Mouse (Mus musculus) liver, embryonic 14.5 days (tissue): Measurements from ENCODE around the gene Olfr1126. TPM values are rescaled to one million over a fixed set of nuclear protein-coding genes. Genes with fewer than 3 reads are reported as not detected.
"Not testable (repeated sequence)": the region's sequence is repeated elsewhere in the genome, so short reads cannot be mapped to it uniquely, and the experiment has no call there.

Experiments used
- ATAC-seq: fragments of 200-750 bp; cut with Nextera tagmentation; 2 replicates; pipeline ENCODE4 v1.8.0; 2017; ENCODE audit warnings: moderate number of reproducible peaks, mild to moderate bottlenecking, moderate library complexity; ENCODE audit not compliant: insufficient read depth
- DNase-seq, 3 experiments: peaks; one replicate each; pipeline ENCODE4 v3.0.0-alpha.2; 2012 to 2013; ENCODE audit warnings: low read depth in 3 of 3, low spot score in 3 of 3
- H3K27ac ChIP-seq: fragments of 300-500 bp; sonication (generic); 2 replicates; pipeline ENCODE4 v1.5.1; 2014; ENCODE audit warnings: moderate library complexity, mild to moderate bottlenecking, control low read depth, inconsistent platforms
- H3K27me3 ChIP-seq: fragments of 300-500 bp; sonication (generic); 2 replicates; pipeline ENCODE4 v1.6.1; 2014; ENCODE audit warnings: mild to moderate bottlenecking, low read length, moderate library complexity; ENCODE audit not compliant: control insufficient read depth, insufficient read depth
- H3K36me3 ChIP-seq: fragments of 300-500 bp; sonication (generic); replicated peaks from 2 replicates; pipeline ENCODE4 v1.6.1; 2014; ENCODE audit warnings: low read depth; ENCODE audit not compliant: control insufficient read depth, insufficient read depth
- H3K4me1 ChIP-seq, 2 experiments: fragments of 200-500 bp in 1 of 2; fragments of 300-500 bp in 1 of 2; sonication (generic) in 1 of 2; replicated peaks; 2 replicates each; pipeline ENCODE4 v1.6.1; 2012 to 2014; ENCODE audit warnings: antibody characterized with exemption in 1 of 2, inconsistent platforms in 1 of 2, low read length in 1 of 2; ENCODE audit not compliant: control insufficient read depth in 2 of 2, insufficient read depth in 2 of 2
- H3K4me2 ChIP-seq: fragments of 300-500 bp; sonication (generic); 2 replicates; pipeline ENCODE4 v1.6.1; 2014; ENCODE audit warnings: low read depth, mild to moderate bottlenecking, control low read depth, moderate library complexity
- H3K4me3 ChIP-seq, 2 experiments: fragments of 200-500 bp in 1 of 2; fragments of 300-500 bp in 1 of 2; sonication (generic) in 1 of 2; 2 replicates each; pipeline ENCODE4 v1.5.1; 2012 to 2014; ENCODE audit warnings: low read depth in 2 of 2, low read length in 2 of 2, mild to moderate bottlenecking in 2 of 2, control low read depth in 1 of 2, inconsistent platforms in 1 of 2, moderate library complexity in 1 of 2; ENCODE audit not compliant: insufficient read depth in 1 of 2
- H3K9ac ChIP-seq: fragments of 300-500 bp; sonication (generic); replicated peaks from 2 replicates; pipeline ENCODE4 v1.6.1; 2014; ENCODE audit warnings: mild to moderate bottlenecking, control low read depth, moderate library complexity
- H3K9me3 ChIP-seq: fragments of 300-500 bp; sonication (generic); 2 replicates; pipeline ENCODE4 v1.6.1; 2016; ENCODE audit warnings: low read length, mixed read lengths; ENCODE audit not compliant: control insufficient read depth
- CTCF ChIP-seq: IDR thresholded peaks from 2 replicates; pipeline ENCODE4 v1.5.1; 2016; ENCODE audit warnings: antibody characterized with exemption, low read depth, control low read depth
- EP300 ChIP-seq: IDR thresholded peaks from 2 replicates; pipeline ENCODE4 v1.6.1; 2016; ENCODE audit warnings: antibody characterized with exemption, low read depth
- WGBS: fragments of 180-500 bp; shearing (Covaris S2); extraction: QIAGEN DNeasy Blood & Tissue Kit; methylation state at CpG from one replicate; pipeline ENCODE4 v1.1.7; 2014; ENCODE audit not compliant: insufficient replicate concordance; 5-methylcytosine and 5-hydroxymethylcytosine counted together
- polyA plus RNA-seq, 2 experiments: library from polyadenylated mRNA; depleted of rRNA in 1 of 2; stranded (reverse) in 1 of 2; unstranded in 1 of 2; fragments of >200 nt; fragmentation: Nextera tagmentation in 1 of 2; extraction: Ambion mirVana in 1 of 2; gene quantifications; 2 replicates each; pipeline versions ENCODE4 v1.2.1 to v1.2.3; 2012 to 2014

The Olfr1126 gene
- polyA plus RNA-seq, 2 experiments: not detected

- Histone ChIP-seq H3K4me3 (no peak overlapping the region), H3K9me3 (no peaks in the 10 kb centered on the region), H3K4me2 (no peak overlapping the region), H3K36me3 (no peaks in the 10 kb centered on the region), H3K4me1 (no peaks in the 10 kb centered on the region), H3K9ac (no peak overlapping the region), H3K27ac (no peak overlapping the region), H3K27me3 (no peaks in the 10 kb centered on the region)
- TF ChIP-seq CTCF (no peak), EP300 (no peak)
- DNase-seq (no peak), ATAC-seq (no peak)
These were observed 26.4 kb downstream of the Olfr1126 start for GRCm38 (mm10) chr2:87480207-87480606.

GRCm38 (mm10) chr2:87481158-87481557 is 27.4 kb downstream of the Olfr1126 start:
- WGBS: 50% methylated on average over 4 of the region's 4 CpGs
- TF ChIP-seq CTCF (no peak), EP300 (no peak)
- no peak overlapping the region for H3K9ac ChIP-seq

GRCm38 (mm10) chr2:87482276-87482675 is 28.5 kb downstream of the Olfr1126 start:
- Histone ChIP-seq H3K36me3 (no peaks in the 10 kb centered on the region), H3K4me1 (no peaks in the 10 kb centered on the region), H3K9ac (no peak overlapping the region), H3K27ac (no peak overlapping the region), H3K27me3 (no peaks in the 10 kb centered on the region), H3K4me2 (no peak overlapping the region), H3K9me3 (no peaks in the 10 kb centered on the region), H3K4me3 (no peak overlapping the region)
- ATAC-seq (no peak), DNase-seq (no peak)
- TF ChIP-seq CTCF (no peak), EP300 (no peak)
- 60% methylated on average over 2 of the region's 2 CpGs for WGBS

More at GRCm38 (mm10) chr2:87481158-87481557, 27.4 kb downstream of the Olfr1126 start:
- no peak for ATAC-seq
- no peak overlapping the region for H3K27ac ChIP-seq
- no peaks in the 10 kb centered on the region for H3K27me3 ChIP-seq
- H3K4me3 ChIP-seq: no peak overlapping the region
- H3K36me3 ChIP-seq: no peaks in the 10 kb centered on the region
- no peak for DNase-seq
- no peaks in the 10 kb centered on the region for H3K9me3 ChIP-seq
- H3K4me2 ChIP-seq: no peak overlapping the region
- no peaks in the 10 kb centered on the region for H3K4me1 ChIP-seq

GRCm38 (mm10) chr2:87496993-87497392 is 43.2 kb downstream of the Olfr1126 start, which contains the start of gene Pramel7:
Gene Pramel7, minus strand, starts transcription at chr2:87497093.
- H3K4me2 ChIP-seq, DNase-seq, H3K36me3 ChIP-seq, ATAC-seq, H3K9me3 ChIP-seq, H3K27ac ChIP-seq, H3K4me1 ChIP-seq, H3K27me3 ChIP-seq, H3K4me3 ChIP-seq, H3K9ac ChIP-seq: not testable (repeated sequence)
- WGBS: 53% methylated on average over 4 of the region's 5 CpGs

GRCm38 (mm10) chr2:87506265-87506664 is 52.5 kb downstream of the Olfr1126 start, which contains the start of gene Pramel6:
Gene Pramel6, plus strand, starts transcription at chr2:87506565.
- no peak for TF ChIP-seq CTCF
- TF ChIP-seq EP300: no peak
- WGBS: 61% methylated on average over 6 of the region's 6 CpGs
- Histone ChIP-seq H3K27me3 (no peaks in the 10 kb centered on the region), H3K36me3 (no peaks in the 10 kb centered on the region), H3K9me3 (no peaks in the 10 kb centered on the region), H3K4me1 (no peaks in the 10 kb centered on the region), H3K9ac (no peak within 1 kb of the TSS), H3K27ac (no peak within 1 kb of the TSS), H3K4me2 (no peak within 1 kb of the TSS), H3K4me3 (no peak within 1 kb of the TSS)
- DNase-seq: no peak
- ATAC-seq: no peak

Other genes starting within 250 kb of the Olfr1126 start
- gene Olfr1113, start 245.0 kb upstream of the Olfr1126 start, polyA plus RNA-seq (2012; rRNA removed): not detected in 2 replicates
- gene Olfr1113, start 245.0 kb upstream of the Olfr1126 start, polyA plus RNA-seq (2014; fragmentation: Nextera tagmentation; extraction: Ambion mirVana): not detected in 2 replicates
- gene Olfr1115, start 205.9 kb upstream of the Olfr1126 start, polyA plus RNA-seq (2012; rRNA removed): not detected in 2 replicates
- not detected in 2 replicates for gene Olfr1115, start 205.9 kb upstream of the Olfr1126 start, polyA plus RNA-seq (2014; fragmentation: Nextera tagmentation; extraction: Ambion mirVana)
- not detected in 2 replicates for gene Olfr1116, start 186.4 kb upstream of the Olfr1126 start, polyA plus RNA-seq (2012; rRNA removed)
- gene Olfr1116, start 186.4 kb upstream of the Olfr1126 start, polyA plus RNA-seq (2014; fragmentation: Nextera tagmentation; extraction: Ambion mirVana): not detected in 2 replicates
- gene Olfr1118, start 146.4 kb upstream of the Olfr1126 start, polyA plus RNA-seq (2012; rRNA removed): not detected in 2 replicates
- not detected in 2 replicates for gene Olfr1118, start 146.4 kb upstream of the Olfr1126 start, polyA plus RNA-seq (2014; fragmentation: Nextera tagmentation; extraction: Ambion mirVana)
- not detected in 2 replicates for gene Olfr1120, start 99.1 kb upstream of the Olfr1126 start, polyA plus RNA-seq (2012; rRNA removed)
- not detected in 2 replicates for gene Olfr1120, start 99.1 kb upstream of the Olfr1126 start, polyA plus RNA-seq (2014; fragmentation: Nextera tagmentation; extraction: Ambion mirVana)
- gene Olfr1121, start 84.1 kb upstream of the Olfr1126 start, polyA plus RNA-seq (2012; rRNA removed): not detected in 2 replicates
- not detected in 2 replicates for gene Olfr1121, start 84.1 kb upstream of the Olfr1126 start, polyA plus RNA-seq (2014; fragmentation: Nextera tagmentation; extraction: Ambion mirVana)
- not detected in 2 replicates for gene Olfr1122, start 68.1 kb upstream of the Olfr1126 start, polyA plus RNA-seq (2012; rRNA removed)
- gene Olfr1122, start 68.1 kb upstream of the Olfr1126 start, polyA plus RNA-seq (2014; fragmentation: Nextera tagmentation; extraction: Ambion mirVana): not detected in 2 replicates
- not detected in 2 replicates for gene Olfr1123, start 37.3 kb upstream of the Olfr1126 start, polyA plus RNA-seq (2012; rRNA removed)
- gene Olfr1123, start 37.3 kb upstream of the Olfr1126 start, polyA plus RNA-seq (2014; fragmentation: Nextera tagmentation; extraction: Ambion mirVana): not detected in 2 replicates
- not detected in 2 replicates for gene Olfr1124, start 23.7 kb upstream of the Olfr1126 start, polyA plus RNA-seq (2012; rRNA removed)
- not detected in 2 replicates for gene Olfr1124, start 23.7 kb upstream of the Olfr1126 start, polyA plus RNA-seq (2014; fragmentation: Nextera tagmentation; extraction: Ambion mirVana)
- gene Pramel7, start 43.1 kb downstream of the Olfr1126 start, polyA plus RNA-seq (2012; rRNA removed): not detected in 2 replicates
- gene Pramel7, start 43.1 kb downstream of the Olfr1126 start, polyA plus RNA-seq (2014; fragmentation: Nextera tagmentation; extraction: Ambion mirVana): not detected in 2 replicates
- not detected in 2 replicates for gene Pramel6, start 52.6 kb downstream of the Olfr1126 start, polyA plus RNA-seq (2012; rRNA removed)
- gene Pramel6, start 52.6 kb downstream of the Olfr1126 start, polyA plus RNA-seq (2014; fragmentation: Nextera tagmentation; extraction: Ambion mirVana): not detected in 2 replicates
- not detected in 2 replicates for gene Olfr153, start 77.8 kb downstream of the Olfr1126 start, polyA plus RNA-seq (2012; rRNA removed)
- gene Olfr153, start 77.8 kb downstream of the Olfr1126 start, polyA plus RNA-seq (2014; fragmentation: Nextera tagmentation; extraction: Ambion mirVana): not detected in 2 replicates
- gene Olfr1128, start 91.6 kb downstream of the Olfr1126 start, polyA plus RNA-seq (2012; rRNA removed): not detected in 2 replicates
- gene Olfr1128, start 91.6 kb downstream of the Olfr1126 start, polyA plus RNA-seq (2014; fragmentation: Nextera tagmentation; extraction: Ambion mirVana): not detected in 2 replicates
- gene Olfr1129, start 119.9 kb downstream of the Olfr1126 start, polyA plus RNA-seq (2012; rRNA removed): not detected in 2 replicates
- not detected in 2 replicates for gene Olfr1129, start 119.9 kb downstream of the Olfr1126 start, polyA plus RNA-seq (2014; fragmentation: Nextera tagmentation; extraction: Ambion mirVana)
- gene Olfr1130, start 152.2 kb downstream of the Olfr1126 start, polyA plus RNA-seq (2012; rRNA removed): not detected in 2 replicates
- not detected in 2 replicates for gene Olfr1130, start 152.2 kb downstream of the Olfr1126 start, polyA plus RNA-seq (2014; fragmentation: Nextera tagmentation; extraction: Ambion mirVana)
- gene Olfr1131, start 173.1 kb downstream of the Olfr1126 start, polyA plus RNA-seq (2012; rRNA removed): not detected in 2 replicates
- gene Olfr1131, start 173.1 kb downstream of the Olfr1126 start, polyA plus RNA-seq (2014; fragmentation: Nextera tagmentation; extraction: Ambion mirVana): not detected in 2 replicates
- not detected in 2 replicates for gene Olfr1132, start 183.6 kb downstream of the Olfr1126 start, polyA plus RNA-seq (2012; rRNA removed)
- gene Olfr1132, start 183.6 kb downstream of the Olfr1126 start, polyA plus RNA-seq (2014; fragmentation: Nextera tagmentation; extraction: Ambion mirVana): not detected in 2 replicates
- gene Olfr1133, start 193.4 kb downstream of the Olfr1126 start, polyA plus RNA-seq (2012; rRNA removed): not detected in 2 replicates
- gene Olfr1133, start 193.4 kb downstream of the Olfr1126 start, polyA plus RNA-seq (2014; fragmentation: Nextera tagmentation; extraction: Ambion mirVana): not detected in 2 replicates
- not detected in 2 replicates for gene Olfr1134, start 204.5 kb downstream of the Olfr1126 start, polyA plus RNA-seq (2012; rRNA removed)
- gene Olfr1134, start 204.5 kb downstream of the Olfr1126 start, polyA plus RNA-seq (2014; fragmentation: Nextera tagmentation; extraction: Ambion mirVana): not detected in 2 replicates
- not detected in 2 replicates for gene Olfr1135, start 219.7 kb downstream of the Olfr1126 start, polyA plus RNA-seq (2012; rRNA removed)
- not detected in 2 replicates for gene Olfr1135, start 219.7 kb downstream of the Olfr1126 start, polyA plus RNA-seq (2014; fragmentation: Nextera tagmentation; extraction: Ambion mirVana)
- gene Olfr1136, start 240.0 kb downstream of the Olfr1126 start, polyA plus RNA-seq (2012; rRNA removed): not detected in 2 replicates
- gene Olfr1136, start 240.0 kb downstream of the Olfr1126 start, polyA plus RNA-seq (2014; fragmentation: Nextera tagmentation; extraction: Ambion mirVana): not detected in 2 replicates